Mouse (Mus musculus) brain, embryonic 14.5 days (tissue): ENCODE measurements around the gene Cacna1d.

Experiments
- CTCF ChIP-seq: fragments of 200-500 bp; IDR thresholded peaks from 2 replicates; pipeline ENCODE4 v1.5.1; 2012; ENCODE audit warnings: inconsistent platforms, mild to moderate bottlenecking, moderate library complexity, borderline replicate concordance; ENCODE audit not compliant: insufficient read depth, insufficient read length; ENCODE audit errors: extremely low read depth
- POLR2A ChIP-seq: fragments of 200-500 bp; IDR thresholded peaks from 2 replicates; pipeline ENCODE4 v1.6.1; 2012; ENCODE audit warnings: mild to moderate bottlenecking, inconsistent platforms, borderline replicate concordance; ENCODE audit not compliant: poor library complexity, insufficient read depth, insufficient read length, severe bottlenecking; ENCODE audit errors: extremely low read depth

DNA sequence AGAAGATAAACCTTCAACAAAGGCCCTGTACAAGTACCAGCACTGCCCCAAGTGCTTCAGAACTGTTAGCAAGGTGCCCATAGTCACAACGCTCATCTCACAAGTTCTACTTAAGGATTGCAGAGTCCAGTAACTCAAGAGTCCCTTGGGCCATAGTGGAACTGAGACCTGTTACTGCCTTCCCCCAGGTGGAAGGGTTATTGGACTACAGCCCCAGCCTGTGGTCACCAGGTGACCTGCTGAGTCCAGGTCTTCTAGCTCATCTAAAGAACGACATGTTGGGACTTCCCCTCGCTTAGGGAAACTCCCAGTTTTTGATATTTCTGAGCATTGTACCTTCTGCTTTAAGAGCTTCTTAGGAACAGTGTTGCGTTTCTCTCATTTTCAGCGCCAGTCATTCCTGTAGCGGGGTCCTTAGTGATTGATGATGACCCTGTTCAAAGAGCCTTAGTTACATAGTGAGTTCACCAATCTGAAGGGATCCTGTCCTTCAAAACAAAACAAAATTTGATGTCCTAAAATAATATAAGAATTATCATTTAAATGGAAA is 19.0 kb upstream of the Cacna1d start:
- TF ChIP-seq POLR2A (no peak), CTCF (no peak)
